22 mouse cellular contexts compared by ENCODE assay signal in genomic region chr6:102590151-102590550, GRCm38 (mm10). TPM values are rescaled to one million over a fixed set of nuclear protein-coding genes. Genes with fewer than 3 reads are reported as not detected.
DNase-seq lines count a peak whose midpoint lies in the region; ATAC-seq and TF ChIP-seq lines count a peak whose summit lies in the region.
"Had no signal": no experiment of that assay in that cellular context is flagged by ENCODE, and none has a peak within 500 bp of the region (broad histone marks: within the 10 kb centered on the region; RNA-seq: fewer than 3 reads in every experiment).

No protein-coding gene starts in this region.

- no peaks in the 10 kb centered on the region for H3K9me3 ChIP-seq in hindbrain, postnatal 0 days (ENCODE audit: low read length)
- H3K9me3 ChIP-seq in hindbrain, embryonic 14.5 days (ENCODE audit: control insufficient read depth, low read length), result no peaks in the 10 kb centered on the region
- no peaks in the 10 kb centered on the region for H3K9me3 ChIP-seq in midbrain, embryonic 14.5 days (ENCODE audit: control insufficient read depth, low read length)
- no peaks in the 10 kb centered on the region for H3K9me3 ChIP-seq in midbrain, embryonic 16.5 days (replicated peaks; ENCODE audit: control insufficient read depth, low read length, poor library complexity, severe bottlenecking)
- no peaks in the 10 kb centered on the region for H3K9me3 ChIP-seq in limb, embryonic 10.5 days (replicated peaks)
- H3K9me3 ChIP-seq: embryonic facial prominence, embryonic 12.5 days; G1E; heart, embryonic 15.5 days; hindbrain, embryonic 10.5 days; hindbrain, embryonic 15.5 days had no signal

- no peaks in the 10 kb centered on the region for H3K36me3 ChIP-seq in hindbrain, postnatal 0 days (ENCODE audit: insufficient read depth, low read length)
- H3K36me3 ChIP-seq in hindbrain, embryonic 14.5 days (replicated peaks; ENCODE audit: control insufficient read depth, insufficient read depth), result no peaks in the 10 kb centered on the region
- H3K36me3 ChIP-seq in midbrain, embryonic 14.5 days (ENCODE audit: control insufficient read depth, insufficient read depth, low read length), result no peaks in the 10 kb centered on the region
- H3K36me3 ChIP-seq in midbrain, embryonic 16.5 days (ENCODE audit: control insufficient read depth, insufficient read depth, low read length), result no peaks in the 10 kb centered on the region
- H3K36me3 ChIP-seq in limb, embryonic 10.5 days, result no peaks in the 10 kb centered on the region
- H3K36me3 ChIP-seq: embryonic facial prominence, embryonic 12.5 days; G1E; heart, embryonic 15.5 days; hindbrain, embryonic 10.5 days; hindbrain, embryonic 15.5 days had no signal

- TF ChIP-seq POLR2A in cerebellum, adult 2 months (IDR thresholded peaks at IDR 0.05; ENCODE audit: borderline replicate concordance, insufficient read depth, low read length), result no peak

- WGBS in cerebellum, adult 2 months, result 95% methylated on average over 4 of the region's 4 CpGs
- WGBS in hindbrain, postnatal 0 days, result 93% methylated on average over 4 of the region's 4 CpGs
- 93% methylated on average over 4 of the region's 4 CpGs for WGBS in hindbrain, embryonic 14.5 days
- WGBS in midbrain, embryonic 14.5 days, result 96% methylated on average over 4 of the region's 4 CpGs
- WGBS in midbrain, embryonic 16.5 days, result 95% methylated on average over 4 of the region's 4 CpGs
- 94% methylated on average over 4 of the region's 4 CpGs for WGBS in limb, embryonic 10.5 days

- H3K27me3 ChIP-seq in cerebellum, adult 2 months (ENCODE audit: control insufficient read depth, insufficient read depth, low read length), result no peaks in the 10 kb centered on the region
- no peaks in the 10 kb centered on the region for H3K27me3 ChIP-seq in hindbrain, postnatal 0 days (ENCODE audit: insufficient read depth, low read length)
- no peaks in the 10 kb centered on the region for H3K27me3 ChIP-seq in hindbrain, embryonic 14.5 days (ENCODE audit: control insufficient read depth, insufficient read depth, low read length)
- no peaks in the 10 kb centered on the region for H3K27me3 ChIP-seq in midbrain, embryonic 14.5 days (ENCODE audit: control insufficient read depth, insufficient read depth, low read length)
- no peaks in the 10 kb centered on the region for H3K27me3 ChIP-seq in midbrain, embryonic 16.5 days (ENCODE audit: control insufficient read depth, insufficient read depth, low read depth, low read length)
- H3K27me3 ChIP-seq in limb, embryonic 10.5 days (ENCODE audit: low read depth, poor library complexity, severe bottlenecking), result no peaks in the 10 kb centered on the region
- H3K27me3 ChIP-seq: embryonic facial prominence, embryonic 12.5 days; heart, embryonic 15.5 days; hindbrain, embryonic 15.5 days had no signal

- H3K4me2 ChIP-seq in hindbrain, postnatal 0 days (ENCODE audit: low read depth, low read length), result no peak overlapping the region
- H3K4me2 ChIP-seq in hindbrain, embryonic 14.5 days (replicated peaks), result no peak overlapping the region
- H3K4me2 ChIP-seq in midbrain, embryonic 14.5 days (ENCODE audit: low read length), result no peak overlapping the region
- H3K4me2 ChIP-seq in midbrain, embryonic 16.5 days (ENCODE audit: low read length), result no peak overlapping the region
- H3K4me2 ChIP-seq: embryonic facial prominence, embryonic 12.5 days; heart, embryonic 11.5 days; heart, embryonic 15.5 days; hindbrain, embryonic 15.5 days had no signal

- no peak overlapping the region for H3K4me3 ChIP-seq in cerebellum, adult 2 months (replicated peaks; ENCODE audit: insufficient read depth, low read depth, low read length)
- no peak overlapping the region for H3K4me3 ChIP-seq in hindbrain, postnatal 0 days (ENCODE audit: low read length)
- H3K4me3 ChIP-seq in hindbrain, embryonic 14.5 days (replicated peaks; ENCODE audit: low read length), result no peak overlapping the region
- H3K4me3 ChIP-seq in midbrain, embryonic 14.5 days (replicated peaks; ENCODE audit: low read depth, low read length), result no peak overlapping the region
- no peak overlapping the region for H3K4me3 ChIP-seq in midbrain, embryonic 16.5 days (ENCODE audit: low read depth, low read length)
- no peak overlapping the region for H3K4me3 ChIP-seq in limb, embryonic 10.5 days
- H3K4me3 ChIP-seq: embryonic facial prominence, embryonic 12.5 days; heart, embryonic 15.5 days; hindbrain, embryonic 10.5 days; hindbrain, embryonic 15.5 days had no signal

- no peak for TF ChIP-seq CTCF in cerebellum, adult 2 months (IDR thresholded peaks at IDR 0.05; ENCODE audit: borderline replicate concordance, insufficient read depth, low read depth, low read length)
- peak; percentile 27 for TF ChIP-seq CTCF in hindbrain, postnatal 0 days (IDR thresholded peaks at IDR 0.05; ENCODE audit: low read depth)

- no peak for ATAC-seq in hindbrain, postnatal 0 days
- ATAC-seq in hindbrain, embryonic 14.5 days (ENCODE audit: low FRiP score), result no peak
- ATAC-seq in midbrain, embryonic 14.5 days (ENCODE audit: low FRiP score, low TSS enrichment), result no peak
- no peak for ATAC-seq in midbrain, embryonic 16.5 days
- ATAC-seq: CD4-positive, CD25-positive, alpha-beta regulatory T cell, adult 4 months; inflammation-experienced regulatory T-cells, adult 6 months had no signal

- no peak overlapping the region for H3K27ac ChIP-seq in cerebellum, adult 2 months (ENCODE audit: insufficient read depth, low read length)
- H3K27ac ChIP-seq in hindbrain, postnatal 0 days, result no peak overlapping the region
- no peak overlapping the region for H3K27ac ChIP-seq in hindbrain, embryonic 14.5 days
- no peak overlapping the region for H3K27ac ChIP-seq in midbrain, embryonic 14.5 days (replicated peaks; ENCODE audit: low read depth, low read length)
- no peak overlapping the region for H3K27ac ChIP-seq in midbrain, embryonic 16.5 days (ENCODE audit: low read length)
- H3K27ac ChIP-seq in limb, embryonic 10.5 days, result no peak overlapping the region
- H3K27ac ChIP-seq: embryonic facial prominence, embryonic 12.5 days; heart, embryonic 15.5 days; hindbrain, embryonic 10.5 days; hindbrain, embryonic 15.5 days had no signal

- H3K9ac ChIP-seq in hindbrain, postnatal 0 days (replicated peaks; ENCODE audit: low read length), result no peak overlapping the region
- no peak overlapping the region for H3K9ac ChIP-seq in hindbrain, embryonic 14.5 days
- H3K9ac ChIP-seq in midbrain, embryonic 14.5 days (replicated peaks; ENCODE audit: low read length), result no peak overlapping the region
- no peak overlapping the region for H3K9ac ChIP-seq in midbrain, embryonic 16.5 days (ENCODE audit: low read depth, low read length)
- H3K9ac ChIP-seq: embryonic facial prominence, embryonic 12.5 days; heart, embryonic 15.5 days; hindbrain, embryonic 15.5 days had no signal

- peak; percentile 1 for DNase-seq in cerebellum, adult 9-10 months
- no peak for DNase-seq in cerebellum, adult 2 months
- DNase-seq in hindbrain, postnatal 0 days (ENCODE audit: low spot score), result peak; percentile 30
- no peak for DNase-seq in hindbrain, embryonic 14.5 days (ENCODE audit: low spot score)
- DNase-seq in midbrain, embryonic 14.5 days, result peak; percentile 30
- no peak for DNase-seq in limb, embryonic 10.5 days (ENCODE audit: low spot score)
- DNase-seq: adrenal gland, postnatal 10 days; B cell, adult 2 months; cerebellum, adult 8-10 months; cerebellum, postnatal 25 days; gastrocnemius, postnatal 10 days; heart, adult 18-20 months; heart, postnatal 14 days had no signal

- no peaks in the 10 kb centered on the region for H3K4me1 ChIP-seq in cerebellum, adult 2 months (ENCODE audit: control insufficient read depth, insufficient read depth, low read length)
- H3K4me1 ChIP-seq in hindbrain, postnatal 0 days (ENCODE audit: insufficient read depth, low read length), result no peaks in the 10 kb centered on the region
- no peaks in the 10 kb centered on the region for H3K4me1 ChIP-seq in hindbrain, embryonic 14.5 days (replicated peaks; ENCODE audit: control insufficient read depth, insufficient read depth, low read length)
- H3K4me1 ChIP-seq in midbrain, embryonic 14.5 days (ENCODE audit: control insufficient read depth, insufficient read depth, low read length), result no peaks in the 10 kb centered on the region
- no peaks in the 10 kb centered on the region for H3K4me1 ChIP-seq in midbrain, embryonic 16.5 days (ENCODE audit: control insufficient read depth, insufficient read depth, low read length)
- H3K4me1 ChIP-seq in limb, embryonic 10.5 days, result no peaks in the 10 kb centered on the region
- H3K4me1 ChIP-seq: embryonic facial prominence, embryonic 12.5 days; heart, embryonic 15.5 days; hindbrain, embryonic 10.5 days; hindbrain, embryonic 15.5 days had no signal

RNA-seq across cellular contexts. Expression of gene Cntn3, which starts 17.2 kb away (rescaled TPM):
- polyA plus RNA-seq in cerebellum, adult 2 months (2012; rRNA removed), result 4.3 and 4.8 TPM in 2 replicates
- total RNA-seq in hindbrain, postnatal 0 days (2014; rRNA removed), result 3.1 and 4.3 TPM in 2 replicates
- polyA plus RNA-seq in hindbrain, postnatal 0 days (2015; fragmentation: Nextera tagmentation; extraction: Ambion mirVana), result 2.0 and 2.5 TPM in 2 replicates
- polyA plus RNA-seq in hindbrain, embryonic 14.5 days (2014; fragmentation: Nextera tagmentation; extraction: Ambion mirVana), result 4.6 and 5.2 TPM in 2 replicates
- 3.2 and 4.0 TPM in 2 replicates for polyA plus RNA-seq in midbrain, embryonic 14.5 days (2014; fragmentation: Nextera tagmentation; extraction: Ambion mirVana)
- polyA plus RNA-seq in midbrain, embryonic 16.5 days (2015; fragmentation: Nextera tagmentation; extraction: Ambion mirVana), result 3.5 and 5.6 TPM in 2 replicates
- 0.15 and 0.18 TPM in 2 replicates for polyA plus RNA-seq in limb, embryonic 10.5 days (2016; fragmentation: Nextera tagmentation; extraction: Ambion mirVana)
- total RNA-seq: G1E had no signal
- polyA plus RNA-seq: CD4-positive, CD25-positive, alpha-beta regulatory T cell, adult 4 months; G1E; inflammation-experienced regulatory T-cells, adult 6 months had no signal

Comparison
In these comparisons a context has a peak if more than half of its experiments do, and no peak if none do; other contexts are left out.
1. DNase-seq: peak in cerebellum, adult 9-10 months (single experiment), hindbrain, postnatal 0 days (single experiment) and midbrain, embryonic 14.5 days (single experiment); none in cerebellum, adult 2 months (0 of 2), hindbrain, embryonic 14.5 days (single experiment) and limb, embryonic 10.5 days (single experiment).